Mouse (Mus musculus) spleen, postnatal 36 days (tissue): ENCODE measurements at regions not wholly inside any gene's neighbourhood (a gene's known extent, or its start where the extent isn't known, plus 50 kb on each side); places are given as distances from the start of the nearest gene placed in this dataset.

ENCODE experiments used
- DNase-seq, 2 experiments: peaks; one replicate each; pipeline ENCODE4 v3.0.0; 2022; ENCODE audit warnings: low spot score in 2 of 2, mixed read lengths in 1 of 2

DNA sequence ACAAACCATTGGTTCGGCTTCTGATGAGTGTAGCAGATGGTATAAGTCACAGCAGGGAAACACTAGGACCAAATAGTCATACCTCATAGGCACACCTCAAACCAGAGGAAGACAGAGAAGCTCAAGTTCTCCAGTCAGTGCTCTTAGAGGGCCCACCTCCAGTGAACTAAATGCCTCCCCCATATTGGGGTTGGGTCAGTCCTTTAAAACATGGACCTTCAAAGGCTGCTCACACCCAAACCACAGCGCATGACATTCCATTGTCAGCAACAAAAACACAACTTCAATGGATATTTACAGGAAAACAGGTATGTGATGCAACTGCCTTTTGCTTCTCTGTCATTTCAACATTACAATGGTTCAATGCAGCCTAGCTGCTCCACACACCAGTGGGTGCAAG lies 65.1 kb upstream of the Ttc29 start:
- no peak for DNase-seq

DNA sequence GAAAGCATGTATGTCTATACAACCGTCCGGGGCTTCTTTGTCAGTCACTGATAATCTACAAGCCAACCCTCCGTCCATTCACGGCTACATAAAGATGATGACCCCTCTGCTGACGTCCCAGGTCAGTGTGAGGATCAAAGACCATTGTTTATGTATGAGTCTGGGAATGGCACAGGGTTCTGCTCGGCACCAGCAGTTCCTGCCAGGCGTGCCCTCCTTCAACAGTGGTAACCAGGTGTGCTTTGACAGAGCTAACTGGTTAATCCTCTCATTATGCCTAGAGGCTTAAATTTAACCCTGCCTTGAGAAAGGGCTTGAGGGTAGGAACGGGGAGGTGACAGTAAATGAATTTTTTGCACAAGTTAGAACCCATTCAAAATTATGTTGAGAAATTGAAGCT lies 58.2 kb upstream of the Ttc29 start:
- DNase-seq: no peak

- no peak for DNase-seq
Measured at GRCm38 (mm10) chr8:78162046-78162445, 51.1 kb upstream of the Ttc29 start.

- no peak for DNase-seq
Measured at GRCm38 (mm10) chr8:78162763-78163508, 50.2 kb upstream of the Ttc29 start.
